Mouse (Mus musculus): ENCODE data around the gene Zdhhc21. TPM values are rescaled to one million over a fixed set of nuclear protein-coding genes. Genes with fewer than 3 reads are reported as not detected.

The Zdhhc21 gene
- 10 to 100 TPM; 10.7 to 11.1 TPM for total RNA-seq (2021)
- long read RNA-seq, experiment 1, full-length matches to known transcripts = 2 of 4 reads
- long read RNA-seq, experiment 1, partial matches to known transcripts = 0 of 4 reads
- long read RNA-seq, experiment 1, other reads (novel, unspliced or antisense) = 2 of 4 reads
- long read RNA-seq, experiment 2 = 0 reads

DNA sequence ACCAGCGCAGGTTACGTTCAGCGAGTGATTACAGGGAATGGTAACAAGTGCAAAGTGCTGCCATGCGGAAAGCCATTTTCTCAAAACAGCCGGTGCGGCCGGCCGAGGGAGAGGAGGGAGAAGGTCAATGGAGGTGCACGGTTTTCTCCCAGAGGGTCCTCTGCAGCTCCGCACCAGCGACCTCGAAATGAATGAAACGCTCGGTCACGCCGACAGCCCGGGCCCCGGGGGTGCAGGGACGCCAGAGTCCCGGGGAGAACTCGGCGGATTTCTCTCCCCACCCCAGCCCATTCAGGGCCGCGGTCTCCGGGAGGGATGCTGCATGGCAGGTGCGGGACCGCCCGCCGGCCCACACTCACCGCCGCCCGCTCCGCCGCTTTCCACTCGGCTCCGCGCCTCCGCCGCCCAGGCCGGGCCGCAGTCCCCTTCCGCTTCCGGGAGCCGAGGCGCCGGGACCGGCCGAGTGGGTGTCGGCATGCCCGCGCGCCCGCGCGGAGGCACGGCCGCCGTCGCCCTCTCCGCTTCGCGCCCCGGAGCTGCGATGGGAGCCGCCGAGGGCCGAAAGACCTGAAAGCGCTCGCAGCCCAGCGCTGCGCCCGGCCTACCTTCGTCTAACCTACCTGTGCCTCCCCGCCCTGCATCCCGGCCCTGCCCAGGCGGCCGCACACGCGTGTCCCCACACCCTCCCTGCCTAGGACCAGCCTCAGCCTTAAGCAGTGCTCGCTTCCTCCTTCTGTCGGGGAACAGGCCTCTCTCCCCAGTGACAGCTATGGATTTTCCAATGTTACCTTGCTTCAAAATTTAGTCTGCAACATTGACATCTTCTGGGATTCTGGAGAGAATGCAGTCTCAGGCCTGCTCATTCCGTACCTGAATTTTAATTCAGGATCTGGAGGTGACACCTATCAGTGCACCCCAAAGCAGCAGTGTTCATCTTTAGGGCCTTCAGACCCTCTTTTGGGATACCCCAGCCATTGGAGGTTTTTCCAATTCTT is at the start of gene Zdhhc21:
Gene Zdhhc21 (minus strand): TSS at position 828 of the 995 bp plus-strand sequence.
- peak; percentile 71 for DNase-seq (ENCODE audit: low spot score)

DNA sequence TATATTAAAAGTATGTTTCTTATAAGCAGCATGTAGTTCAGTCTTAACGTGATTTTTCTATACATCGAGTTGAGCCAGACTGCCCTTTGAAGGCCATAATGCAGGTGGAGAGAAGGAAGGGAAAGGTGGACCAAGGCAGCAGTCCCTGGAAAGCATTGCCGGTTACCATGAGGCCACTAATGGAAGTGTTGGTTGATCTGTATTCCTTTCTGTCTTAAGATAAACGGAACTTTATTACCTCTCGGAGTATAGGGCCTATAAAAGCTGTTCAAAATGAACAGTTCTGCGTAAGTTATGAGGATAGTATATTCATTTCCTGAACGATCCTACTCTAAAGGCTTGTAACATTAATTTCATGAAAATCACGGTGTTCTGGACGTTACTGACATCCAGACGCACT is 35.5 kb upstream of the Zdhhc21 start:
- DNase-seq (ENCODE audit: low spot score) = no peak

- DNase-seq (ENCODE audit: low spot score) = no peak
Observed at GRCm38 (mm10) chr4:82892247-82892646, 32.5 kb upstream of the Zdhhc21 start.

- no peak for DNase-seq (ENCODE audit: low spot score)
Observed at GRCm38 (mm10) chr4:82891566-82891965, 31.8 kb upstream of the Zdhhc21 start.

DNA sequence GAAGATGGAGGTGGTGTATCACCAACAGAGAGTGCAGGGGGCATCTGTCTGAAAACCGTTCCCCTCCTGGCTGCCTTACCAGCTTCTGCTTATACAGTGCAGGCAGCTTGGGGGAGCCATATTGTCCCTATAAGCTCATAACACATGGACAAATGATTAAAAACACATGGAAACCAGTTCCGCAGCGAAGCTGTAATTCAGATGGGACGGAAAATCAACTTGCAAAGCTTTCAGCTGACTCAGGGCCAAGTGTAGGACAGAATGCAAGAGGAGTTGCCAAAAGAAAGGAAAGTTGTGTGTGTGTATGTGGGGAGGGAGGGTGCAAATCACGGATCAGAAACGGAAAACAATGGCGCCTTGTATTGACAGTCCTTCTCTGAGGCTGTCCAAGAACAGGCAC is 31.3 kb upstream of the Zdhhc21 start:
- DNase-seq (ENCODE audit: low spot score) = no peak

- DNase-seq (ENCODE audit: low spot score) = no peak
Observed at GRCm38 (mm10) chr4:82890585-82890984, 30.8 kb upstream of the Zdhhc21 start.

DNA sequence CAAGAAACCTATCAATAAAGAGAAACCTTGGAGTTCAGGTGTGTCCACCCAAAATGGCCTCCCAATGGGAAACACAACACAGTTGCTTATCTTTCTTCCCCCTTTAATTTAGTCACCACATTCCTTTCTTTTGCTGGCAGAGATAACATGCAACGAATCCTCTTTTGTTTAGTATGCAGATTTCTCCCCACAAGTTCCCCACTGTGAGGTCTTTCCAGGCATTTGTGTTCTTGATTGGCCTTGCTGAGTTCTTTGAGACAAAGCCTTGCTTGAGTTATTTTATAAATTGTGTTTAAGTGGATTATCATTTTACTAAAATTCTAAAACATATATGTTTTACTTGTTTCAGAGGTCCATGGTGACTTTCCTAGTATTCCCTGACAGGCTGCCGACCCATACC is 26.4 kb upstream of the Zdhhc21 start:
- DNase-seq (ENCODE audit: low spot score) = no peak

DNA sequence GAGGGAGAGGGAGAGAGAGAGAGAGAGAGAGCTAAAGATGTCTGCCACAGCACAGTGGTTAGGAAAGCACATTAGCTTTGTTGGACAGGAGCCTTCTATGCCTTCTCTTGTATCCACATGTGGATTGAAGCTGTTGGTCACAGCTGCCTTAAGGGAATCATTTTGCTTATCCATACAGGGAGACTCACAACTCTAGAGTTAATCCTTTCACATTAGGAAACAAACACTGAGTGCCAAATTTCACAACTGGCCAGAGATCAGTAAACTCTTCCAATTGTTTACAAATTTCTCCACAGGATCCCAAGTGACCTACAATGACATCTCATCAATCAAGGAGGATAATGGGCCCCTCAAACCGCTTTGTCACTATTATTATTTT is 25.8 kb upstream of the Zdhhc21 start:
- DNase-seq (ENCODE audit: low spot score) = peak; percentile 9

GRCm38 (mm10) chr4:82884636-82885534 is 25.1 kb upstream of the Zdhhc21 start, which contains the start of gene Cer1:
Gene Cer1 (minus strand): TSS chr4:82885148.
- peak; percentile 38 for DNase-seq (ENCODE audit: low spot score)

DNA sequence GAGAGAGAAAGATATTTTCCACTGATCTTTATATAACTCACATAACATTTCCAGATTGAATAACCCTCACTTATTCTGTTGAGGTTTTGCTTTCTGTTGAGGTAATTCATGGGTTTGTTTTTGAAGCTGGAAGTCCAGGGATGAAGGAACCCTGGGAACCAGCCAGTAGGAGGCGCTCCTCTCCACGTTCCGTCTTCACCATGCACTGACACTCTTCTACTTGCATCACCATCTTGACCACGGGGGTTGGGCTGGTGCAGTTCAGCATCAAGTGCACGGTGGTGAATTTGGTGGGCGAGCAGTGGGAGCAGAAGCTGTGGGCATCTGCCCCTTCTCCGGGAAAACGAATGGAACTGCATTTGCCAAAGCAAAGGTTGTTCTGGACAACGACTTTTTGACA is 22.7 kb upstream of the Zdhhc21 start:
- no peak for DNase-seq (ENCODE audit: low spot score)

- no peak for DNase-seq (ENCODE audit: low spot score)
Observed at GRCm38 (mm10) chr4:82881366-82881765, 21.6 kb upstream of the Zdhhc21 start.

DNA sequence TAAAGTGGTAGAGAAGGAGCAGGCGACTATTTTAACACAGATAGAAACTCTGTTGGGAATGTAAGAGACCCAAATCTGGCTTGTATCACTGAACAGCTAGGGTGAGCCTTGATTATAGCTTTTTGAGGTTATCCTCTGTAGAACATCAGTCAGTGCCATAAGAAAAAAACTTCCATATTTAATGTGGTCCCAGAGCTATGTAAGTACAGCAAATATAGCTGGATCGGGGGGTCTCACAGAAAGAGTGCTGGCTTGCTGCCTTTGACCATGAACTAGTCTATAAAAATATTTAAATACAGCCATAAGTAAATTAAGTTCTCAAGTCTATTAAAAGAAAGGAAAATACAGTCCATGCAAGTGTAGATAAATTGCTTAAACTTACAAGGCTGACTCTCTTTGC is 20.5 kb upstream of the Zdhhc21 start:
- DNase-seq (ENCODE audit: low spot score) = no peak

DNA sequence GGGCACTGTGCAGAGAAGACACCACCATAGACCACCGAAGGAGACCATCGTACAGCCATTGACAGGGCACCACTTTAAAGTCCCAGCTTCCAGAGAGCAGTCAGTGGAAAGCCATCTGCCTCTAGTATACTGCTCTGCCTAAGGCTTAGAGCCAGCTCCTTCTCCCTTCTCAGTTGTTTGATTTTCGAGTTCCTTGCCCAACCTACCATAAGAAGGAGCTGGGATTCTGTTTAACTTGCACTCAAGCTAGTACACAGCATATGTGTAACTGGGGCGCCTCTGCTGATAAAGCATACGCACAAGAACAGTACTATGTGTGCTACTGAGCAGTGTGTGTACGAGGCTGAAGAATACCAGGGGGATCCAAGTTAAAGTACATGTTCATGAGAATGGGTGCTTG is 19.4 kb upstream of the Zdhhc21 start:
- no peak for DNase-seq (ENCODE audit: low spot score)

DNA sequence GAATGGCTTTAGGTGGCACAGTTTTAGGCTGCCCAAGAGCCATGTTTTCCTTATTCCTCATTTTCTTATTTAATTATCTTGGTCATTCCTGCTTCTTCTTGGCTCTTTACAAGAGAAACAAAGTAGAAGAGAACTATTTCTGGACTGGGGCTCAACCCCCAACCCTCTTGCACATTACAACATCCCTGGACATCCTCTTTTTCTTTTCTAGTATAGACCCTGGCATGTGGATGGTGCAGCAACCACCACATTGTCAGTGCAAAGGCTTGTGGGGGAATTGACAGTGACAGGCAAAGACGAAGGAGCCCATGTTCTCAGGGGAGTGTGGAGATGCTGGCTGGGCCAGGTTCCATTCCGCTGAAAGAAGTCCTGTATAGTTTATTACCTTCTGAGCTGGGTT is 16.9 kb upstream of the Zdhhc21 start:
- DNase-seq (ENCODE audit: low spot score) = no peak

GRCm38 (mm10) chr4:82875532-82875931 is 15.8 kb upstream of the Zdhhc21 start:
- DNase-seq (ENCODE audit: low spot score) = no peak

DNA sequence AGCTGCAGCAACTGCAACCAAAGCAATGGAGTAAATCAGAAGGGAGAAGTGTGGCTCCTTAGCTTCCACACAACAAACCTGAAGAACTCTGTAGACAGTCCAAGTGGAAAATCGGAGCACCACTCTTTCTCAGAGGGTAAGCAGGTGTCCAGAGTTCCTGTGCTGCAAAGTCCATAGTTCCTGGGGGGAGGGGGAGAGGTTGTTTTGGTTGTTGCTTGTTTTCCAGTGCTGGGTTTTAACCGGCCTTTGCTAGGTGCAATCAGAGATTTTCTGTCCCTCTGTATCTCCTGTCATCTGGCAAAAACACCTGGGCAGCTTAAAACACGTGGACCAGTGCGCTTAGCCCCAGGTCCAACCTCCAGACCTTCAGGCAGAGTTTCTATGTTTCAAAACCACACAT is 15.0 kb upstream of the Zdhhc21 start:
- DNase-seq (ENCODE audit: low spot score) = no peak

DNA sequence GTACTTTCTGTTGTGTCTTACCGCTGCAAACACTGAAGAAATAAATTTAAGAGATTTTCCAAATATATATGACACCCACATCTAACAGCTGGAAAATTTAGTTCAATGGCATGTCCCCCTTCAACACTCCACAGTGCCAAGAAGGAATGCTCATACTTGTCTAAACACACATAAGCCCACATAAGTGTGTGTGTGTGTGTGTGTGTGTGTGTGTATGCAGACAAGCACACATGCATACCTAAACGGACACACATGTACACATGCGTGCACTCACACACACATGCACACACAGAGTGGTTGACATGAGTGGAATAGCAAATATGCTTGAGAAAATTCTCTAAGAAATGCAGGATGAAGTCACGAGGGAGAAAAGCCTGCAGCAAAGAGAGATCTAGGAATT is 12.8 kb upstream of the Zdhhc21 start:
- no peak for DNase-seq (ENCODE audit: low spot score)

DNA sequence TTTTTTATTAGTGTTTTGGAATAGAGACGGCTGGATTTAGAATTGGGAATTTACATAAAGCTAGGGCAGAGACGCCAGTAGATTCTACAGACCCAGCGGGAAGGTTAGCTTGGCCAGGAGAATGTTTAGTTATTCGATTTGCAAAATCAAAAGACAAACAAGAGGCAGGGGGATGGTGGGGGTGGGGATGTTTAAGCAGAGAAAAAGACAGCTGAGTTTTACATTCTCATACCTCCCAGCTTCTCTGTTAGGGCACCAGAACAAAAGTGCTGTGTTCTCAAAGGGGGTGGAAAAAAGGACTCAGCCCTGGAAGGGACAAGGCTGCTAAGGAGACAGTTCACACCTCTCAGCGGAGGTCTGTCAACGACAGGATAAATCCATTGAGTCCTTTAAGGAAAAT is 12.4 kb upstream of the Zdhhc21 start:
- DNase-seq (ENCODE audit: low spot score) = no peak

DNA sequence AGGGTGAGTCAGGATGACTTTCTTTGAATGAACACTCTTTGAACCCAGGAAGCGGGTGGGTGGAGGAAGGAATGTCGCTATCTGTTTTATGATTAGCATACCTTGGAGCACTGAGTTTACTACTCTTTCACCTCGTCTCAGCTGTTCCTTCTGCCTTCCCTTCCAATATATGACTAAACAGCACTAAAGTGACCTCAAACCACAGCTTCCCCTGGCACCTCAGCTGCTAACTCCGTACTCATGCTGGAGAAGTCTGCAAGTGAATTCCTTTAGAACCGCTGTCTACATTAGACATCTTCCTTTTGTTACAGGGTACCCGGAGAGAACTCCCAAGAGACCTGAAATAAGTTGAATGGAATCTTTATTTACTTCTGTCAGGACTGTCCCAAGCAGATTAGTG is 11.2 kb upstream of the Zdhhc21 start:
- no peak for DNase-seq (ENCODE audit: low spot score)

- no peak for DNase-seq (ENCODE audit: low spot score)
Observed at GRCm38 (mm10) chr4:82867731-82868445, 8.1 kb upstream of the Zdhhc21 start.

DNA sequence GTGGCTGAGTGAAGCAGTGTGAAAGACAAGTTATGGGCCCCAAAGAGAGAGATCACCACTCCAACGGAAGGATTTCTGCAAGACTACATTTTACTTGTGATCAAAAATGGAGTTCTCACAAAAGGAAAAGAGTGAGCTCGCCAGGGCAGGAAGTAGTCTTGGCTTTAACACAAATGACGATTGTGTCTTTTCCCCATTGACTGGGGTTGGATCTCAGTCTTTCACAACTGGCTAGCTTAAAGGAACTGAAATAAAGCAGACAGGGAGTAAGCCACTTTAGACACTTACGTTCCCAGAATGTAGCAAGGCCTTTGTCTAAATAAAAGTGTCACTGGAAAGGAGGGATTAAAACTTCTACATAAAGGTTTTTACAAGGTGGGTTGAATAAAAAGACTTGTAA is 7.4 kb upstream of the Zdhhc21 start:
- no peak for DNase-seq (ENCODE audit: low spot score)
